Mouse (Mus musculus) right cerebral cortex, postnatal 36 days (tissue): Measurements from ENCODE around the gene Lrfn4.
"Not testable (repeated sequence)": the region's sequence is repeated elsewhere in the genome, so short reads cannot be mapped to it uniquely, and the experiment has no call there.

Experiments
- DNase-seq, 2 experiments: peaks; one replicate each; pipeline ENCODE4 v3.0.0; 2022; ENCODE audit warnings: low spot score in 2 of 2, mixed read lengths in 1 of 2

Gene Lrfn4

GRCm38 (mm10) chr19:4610109-4610508 is 5.4 kb downstream of the Lrfn4 start:
- no peak for DNase-seq

GRCm38 (mm10) chr19:4608511-4608910 is 7.0 kb downstream of the Lrfn4 start:
- no peak for DNase-seq

DNA sequence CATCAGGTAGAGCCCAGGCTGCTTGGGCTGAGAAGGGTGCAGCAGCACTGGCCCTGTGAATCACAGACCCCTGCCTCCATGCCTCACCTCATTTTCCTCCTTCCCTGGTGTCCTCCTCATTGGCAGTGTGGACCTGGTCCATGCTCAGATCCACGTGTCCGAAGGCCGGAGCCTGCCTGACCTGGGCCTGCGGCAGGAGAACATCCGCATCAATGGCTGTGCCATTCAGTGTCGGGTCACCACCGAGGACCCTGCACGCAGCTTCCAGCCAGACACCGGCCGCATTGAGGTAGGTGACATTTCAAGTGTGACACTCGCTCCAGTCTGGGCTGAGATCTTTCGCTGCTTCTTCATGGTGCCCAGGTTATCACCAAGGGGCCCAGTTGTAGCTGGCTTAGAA is 8.1 kb downstream of the Lrfn4 start:
- no peak for DNase-seq

- no peak for DNase-seq
Measured at GRCm38 (mm10) chr19:4605654-4606053, 9.8 kb downstream of the Lrfn4 start.

DNA sequence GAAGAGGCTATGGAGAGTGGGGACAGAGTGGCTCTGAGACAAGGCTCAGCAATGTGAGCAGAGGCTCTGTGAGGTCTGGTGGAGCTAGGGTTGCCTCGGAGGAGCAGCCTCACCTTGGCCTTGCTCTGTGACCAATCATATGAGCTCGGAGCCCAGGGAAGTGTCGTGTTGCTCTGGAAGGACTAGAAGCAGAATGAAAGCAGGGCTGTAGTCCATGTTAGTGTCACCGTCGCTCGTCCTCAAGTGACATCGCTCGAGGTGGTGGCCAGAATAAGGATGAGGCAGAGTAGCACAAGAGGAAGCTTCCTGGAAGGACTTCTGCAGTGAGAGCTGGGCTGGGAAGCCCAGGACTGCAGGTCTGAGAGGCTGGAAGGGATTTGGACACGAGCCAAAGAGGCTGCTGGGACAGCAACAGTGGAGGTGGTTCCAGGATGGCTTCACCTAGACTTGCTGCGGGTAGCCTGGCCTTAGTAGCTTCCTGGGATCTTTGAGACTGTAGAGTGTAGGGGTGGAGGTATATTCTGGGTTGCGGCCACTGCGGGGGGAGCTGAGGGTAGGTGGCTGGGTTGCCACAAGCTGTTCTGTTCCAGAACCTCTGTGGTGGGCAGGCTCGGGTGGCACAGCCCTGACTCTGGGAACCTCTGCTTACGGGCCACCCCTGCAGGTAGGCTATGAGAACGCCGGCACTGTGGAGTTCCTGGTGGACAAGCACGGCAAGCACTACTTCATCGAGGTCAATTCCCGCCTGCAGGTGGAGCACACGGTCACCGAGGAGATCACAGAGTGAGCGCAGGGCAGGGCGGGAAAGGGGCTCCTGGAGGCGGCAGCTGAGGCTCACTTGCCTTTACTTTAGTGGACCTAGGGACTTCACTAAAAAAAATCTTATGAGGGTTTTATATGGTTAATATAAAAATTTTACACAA is 11.4 kb downstream of the Lrfn4 start:
- DNase-seq, result no peak

- DNase-seq, result no peak
Measured at GRCm38 (mm10) chr19:4602459-4602858, 13.0 kb downstream of the Lrfn4 start.

GRCm38 (mm10) chr19:4596071-4596470 is 19.4 kb downstream of the Lrfn4 start:
- DNase-seq, result no peak

DNA sequence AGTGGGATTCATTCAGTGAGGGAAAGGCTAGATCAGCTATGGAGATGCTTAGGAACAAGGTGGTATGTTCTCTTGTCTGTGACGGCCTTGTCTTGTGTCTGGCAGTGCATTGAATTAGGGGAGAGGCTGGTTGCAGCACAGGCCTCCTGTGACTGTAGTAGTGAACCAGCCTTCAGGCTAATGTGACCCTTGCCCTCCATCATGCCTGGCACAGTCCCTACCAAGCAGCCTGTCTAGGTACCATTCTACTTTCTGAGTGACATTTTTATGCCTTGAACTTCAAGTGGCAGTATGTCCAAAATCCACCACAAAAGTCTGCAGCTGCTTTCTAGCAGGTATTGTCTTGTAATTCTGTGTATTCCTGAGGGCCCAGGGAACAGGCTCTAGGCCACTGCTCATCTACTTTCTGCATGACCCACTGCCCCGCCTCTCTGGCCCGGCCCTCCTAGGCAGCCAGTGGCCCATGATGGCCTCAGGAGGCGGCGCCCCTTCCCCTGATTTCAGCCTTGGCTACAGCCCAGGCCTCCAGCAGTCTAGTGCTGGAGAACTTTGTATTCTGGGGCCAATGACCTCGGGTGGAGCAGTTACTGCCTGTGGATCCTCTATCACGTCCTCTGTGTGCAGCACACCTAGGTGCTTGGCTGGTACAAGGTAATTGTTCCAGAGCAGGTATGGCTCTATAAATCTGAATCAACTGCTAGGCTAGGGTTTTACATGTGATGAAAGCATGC is 21.5 kb downstream of the Lrfn4 start:
- no peak for DNase-seq

DNA sequence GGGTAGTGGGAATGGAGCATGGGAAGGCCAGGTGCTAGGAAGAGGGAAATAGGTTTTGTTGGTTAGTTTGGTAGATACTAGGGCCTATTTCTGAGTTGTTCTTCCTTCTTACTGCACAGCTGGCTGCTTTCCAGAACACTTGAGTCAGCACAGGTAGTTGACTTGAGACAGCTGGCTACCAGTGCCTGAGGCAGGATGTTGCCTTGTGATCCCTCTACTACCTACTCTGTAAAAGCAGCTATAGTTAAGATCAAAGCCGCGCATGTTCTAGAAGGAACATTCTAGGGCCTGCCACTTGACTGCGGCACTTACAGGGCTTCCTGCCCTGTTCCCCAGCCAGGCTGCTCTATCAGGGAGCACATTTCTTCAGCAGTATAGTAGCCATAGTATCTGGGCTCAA is 25.4 kb downstream of the Lrfn4 start:
- no peak for DNase-seq

DNA sequence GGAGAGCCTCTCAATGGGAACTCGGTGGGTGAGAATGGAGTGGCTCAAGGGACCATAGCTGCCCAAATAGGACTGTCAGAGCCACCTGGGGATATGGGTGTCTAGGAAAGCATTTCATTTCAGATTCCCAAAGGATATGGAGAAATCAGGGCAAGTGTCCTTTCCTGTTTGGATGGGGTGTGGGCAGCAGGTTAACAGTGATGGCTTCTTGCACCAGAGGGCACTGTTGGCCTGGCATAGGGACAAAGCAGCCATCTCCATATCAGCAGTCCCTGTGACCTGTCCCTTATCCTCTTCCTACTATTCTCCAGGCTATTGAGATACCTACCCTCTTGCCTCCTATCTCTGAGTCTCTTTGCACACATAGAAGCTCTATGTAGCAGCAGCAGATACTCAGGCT is 26.4 kb downstream of the Lrfn4 start:
- no peak for DNase-seq

DNA sequence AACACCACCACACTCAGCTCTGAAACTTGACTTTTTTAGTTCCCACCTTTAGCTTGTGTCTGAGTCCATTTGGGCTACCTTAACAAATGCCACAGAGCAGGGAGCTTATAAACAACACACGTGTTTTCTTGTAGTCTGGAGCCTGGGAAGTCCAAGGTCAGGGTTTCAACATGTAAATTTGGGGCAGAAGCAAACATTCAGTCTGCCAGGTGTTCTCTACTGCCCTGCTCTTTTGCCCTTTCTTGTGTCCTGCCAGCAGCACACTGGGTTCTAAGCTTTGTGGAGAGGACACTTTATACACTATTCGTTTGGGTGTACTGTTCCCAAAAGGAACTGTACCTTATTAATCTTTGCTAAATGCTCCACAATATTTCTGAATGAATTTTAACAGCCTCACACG is 27.0 kb downstream of the Lrfn4 start:
- DNase-seq, result no peak

DNA sequence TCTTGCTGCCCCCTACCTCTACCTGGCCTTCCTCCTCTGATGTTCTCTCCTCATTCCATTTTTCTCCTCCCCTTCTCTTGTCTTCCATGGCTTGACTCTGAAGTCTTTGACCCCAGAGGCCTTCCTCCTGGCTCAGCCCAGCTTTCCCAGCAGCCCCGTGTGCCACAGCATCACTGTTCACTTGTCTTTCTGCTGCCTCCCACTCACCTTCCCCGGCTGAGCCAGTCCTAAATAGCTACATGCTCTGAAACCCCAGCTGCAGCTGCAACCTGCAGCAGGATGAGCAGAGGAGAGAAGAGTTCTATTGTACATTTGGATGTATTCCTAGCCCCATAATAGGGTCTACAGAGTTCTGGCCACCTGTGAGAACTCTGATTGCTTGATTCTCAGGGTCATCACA is 28.0 kb downstream of the Lrfn4 start:
- DNase-seq, result peak; percentile 20 to 69

GRCm38 (mm10) chr19:4586783-4587182 is 28.7 kb downstream of the Lrfn4 start:
- DNase-seq, result not testable (repeated sequence)

GRCm38 (mm10) chr19:4583856-4584255 is 31.6 kb downstream of the Lrfn4 start:
- DNase-seq, result no peak

GRCm38 (mm10) chr19:4579296-4579695 is 36.2 kb downstream of the Lrfn4 start:
- no peak for DNase-seq

- DNase-seq, result no peak
Measured at GRCm38 (mm10) chr19:4578799-4579198, 36.7 kb downstream of the Lrfn4 start.

DNA sequence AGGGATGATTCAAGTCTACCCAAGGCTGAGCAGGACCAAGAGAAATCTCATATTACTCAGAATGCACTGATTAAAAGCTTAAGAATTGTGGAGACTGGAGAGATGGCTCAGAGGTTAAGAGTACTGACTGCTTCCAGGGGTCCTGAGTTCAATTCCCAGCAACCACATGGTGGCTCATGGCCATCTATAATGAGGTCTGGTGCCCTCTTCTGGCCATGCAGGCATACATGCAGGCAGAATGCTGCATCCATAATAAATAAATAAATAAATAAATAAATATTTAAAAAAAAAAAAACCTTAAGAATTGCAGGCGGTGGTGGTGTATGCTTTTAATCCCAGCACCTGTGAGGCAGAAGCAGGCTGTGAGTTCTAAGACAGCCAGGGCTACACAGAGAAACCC is 42.2 kb downstream of the Lrfn4 start:
- no peak for DNase-seq

- no peak for DNase-seq
Measured at GRCm38 (mm10) chr19:4572467-4572866, 43.0 kb downstream of the Lrfn4 start.

- DNase-seq, result no peak
Measured at GRCm38 (mm10) chr19:4572061-4572460, 43.4 kb downstream of the Lrfn4 start.

DNA sequence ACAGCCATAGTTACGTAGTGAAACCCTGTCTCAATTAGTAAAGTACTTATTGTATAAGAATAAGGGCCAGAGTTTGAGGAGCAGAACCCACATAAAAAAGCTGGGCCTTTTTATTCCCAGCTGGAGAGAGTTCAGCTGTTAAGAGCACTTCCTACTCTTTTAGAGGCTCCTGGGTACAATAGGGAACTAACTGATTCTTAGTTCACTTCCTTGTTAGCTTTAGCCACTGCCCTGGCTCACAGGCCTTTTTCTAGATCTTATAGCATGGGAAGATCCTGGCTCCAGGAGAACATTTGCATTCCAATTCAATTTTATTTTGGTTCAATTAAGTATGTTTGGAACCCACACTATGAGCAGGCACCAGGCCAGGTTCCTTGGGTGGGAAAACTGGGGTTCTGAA is 43.8 kb downstream of the Lrfn4 start:
- DNase-seq, result no peak

DNA sequence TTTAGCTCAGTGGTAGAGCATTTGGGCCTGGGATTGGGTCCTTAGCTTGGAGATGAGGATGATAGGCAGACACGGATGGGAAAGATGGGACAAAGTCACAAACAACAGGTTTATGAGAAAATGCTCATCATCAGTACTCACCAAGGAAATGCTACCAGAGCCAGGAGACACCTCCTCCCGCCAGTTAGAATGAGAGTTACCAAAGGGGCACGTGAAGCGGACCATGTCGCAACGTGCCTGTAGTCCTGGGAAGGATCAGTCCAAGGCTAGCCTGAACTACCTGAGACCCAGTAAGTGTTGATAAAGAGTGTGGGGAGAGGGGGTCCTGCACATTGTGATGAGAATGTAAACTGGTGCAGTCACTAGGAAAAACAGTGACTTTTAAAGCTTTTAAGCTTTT is 44.7 kb downstream of the Lrfn4 start:
- no peak for DNase-seq

DNA sequence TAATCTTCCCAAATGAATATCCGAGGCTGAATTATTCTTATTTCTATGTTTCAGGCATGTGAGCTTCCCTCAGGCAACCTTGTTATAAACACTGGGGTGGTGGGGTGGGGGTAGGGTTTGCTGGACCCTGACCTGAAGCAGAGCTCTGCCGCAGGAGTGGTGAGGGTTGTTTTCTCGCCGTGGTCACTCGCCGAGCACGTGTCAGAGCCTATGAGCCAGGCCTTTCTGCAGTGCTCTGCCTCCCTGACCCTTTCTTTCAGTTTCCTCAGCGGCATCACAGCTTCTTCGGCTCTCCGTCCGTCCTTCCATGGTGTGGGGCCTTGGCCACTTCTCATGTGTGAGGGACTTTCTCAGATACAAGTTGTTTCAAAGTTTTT is 45.2 kb downstream of the Lrfn4 start:
- DNase-seq, result no peak
